Mouse (Mus musculus): Measurements from ENCODE around the gene Armh2. TPM values are rescaled to one million over a fixed set of nuclear protein-coding genes. Genes with fewer than 3 reads are reported as not detected.

The Armh2 gene
- 0.14 TPM in 1 of 2 replicates, not detected in the other for polyA plus RNA-seq (2016; fragmentation: Nextera tagmentation; extraction: Ambion mirVana)

DNA sequence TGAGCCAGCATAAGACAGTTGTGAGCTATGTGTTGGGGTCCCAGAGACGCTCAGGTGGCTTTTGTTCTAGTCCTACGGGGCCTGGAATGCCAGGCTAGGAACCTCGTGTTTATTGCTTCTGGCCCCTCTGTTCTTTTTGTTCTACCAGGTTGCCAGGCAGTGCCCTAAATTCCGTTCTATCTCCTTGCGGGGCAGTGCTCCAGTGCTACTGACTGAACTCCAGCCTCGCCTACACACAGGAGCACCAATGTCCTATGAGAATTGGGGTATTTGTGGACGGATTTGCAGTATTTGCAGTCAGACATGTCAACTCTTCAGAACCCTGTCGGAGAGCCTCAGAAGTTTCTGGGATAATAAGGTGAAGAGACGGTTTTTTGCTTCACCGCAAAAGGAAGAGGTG, at the start of gene Armh2:
Gene Armh2, plus strand, starts transcription at position 205 of the 400 bp plus-strand sequence.
- no peak within 1 kb of the TSS for H3K27ac ChIP-seq
- no peaks in the 10 kb centered on the region for H3K4me1 ChIP-seq
- no peak within 1 kb of the TSS for H3K4me3 ChIP-seq
- H3K27me3 ChIP-seq (replicated peaks), result no peaks in the 10 kb centered on the region
- ATAC-seq, result no peak
- 86% methylated on average over 10 of the region's 10 CpGs for WGBS (ENCODE audit: insufficient replicate concordance)
- no peak within 1 kb of the TSS for H3K9ac ChIP-seq
- peaks cover 63% of the 10 kb centered on the region for H3K36me3 ChIP-seq
- H3K4me2 ChIP-seq, result no peak within 1 kb of the TSS
- H3K9me3 ChIP-seq (replicated peaks), result no peaks in the 10 kb centered on the region

DNA sequence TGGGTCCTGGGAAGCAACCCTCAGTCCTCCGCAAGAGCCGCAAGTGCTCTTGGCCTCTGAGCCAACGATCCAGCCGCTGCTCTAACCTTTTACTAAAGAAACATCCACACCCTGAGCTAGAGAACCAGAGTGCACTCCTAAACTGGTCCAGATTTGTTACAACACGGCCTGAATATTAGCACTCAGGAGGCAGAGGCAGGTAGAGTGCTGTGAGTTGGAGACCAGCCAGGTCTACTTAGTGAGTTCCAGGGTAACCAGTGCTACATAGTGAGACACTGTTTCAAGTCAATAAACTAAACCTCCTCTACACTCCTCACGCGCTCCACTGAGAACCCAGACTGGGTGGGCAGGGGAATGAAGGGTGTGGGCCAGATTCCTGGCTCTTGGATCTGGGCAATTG, 47.7 kb upstream of the Armh2 start:
- Histone ChIP-seq H3K4me3 (no peak overlapping the region), H3K4me2 (no peak overlapping the region), H3K9ac (no peak overlapping the region), H3K4me1 (no peaks in the 10 kb centered on the region), H3K36me3 (peaks cover 3% of the 10 kb centered on the region; the same call in 1 of the 2 replicates), H3K27ac (no peak overlapping the region), H3K9me3 (replicated peaks) (no peaks in the 10 kb centered on the region), H3K27me3 (replicated peaks) (no peaks in the 10 kb centered on the region)
- no peak for ATAC-seq
- WGBS (ENCODE audit: insufficient replicate concordance), result 81% methylated on average over 7 of the region's 7 CpGs

DNA sequence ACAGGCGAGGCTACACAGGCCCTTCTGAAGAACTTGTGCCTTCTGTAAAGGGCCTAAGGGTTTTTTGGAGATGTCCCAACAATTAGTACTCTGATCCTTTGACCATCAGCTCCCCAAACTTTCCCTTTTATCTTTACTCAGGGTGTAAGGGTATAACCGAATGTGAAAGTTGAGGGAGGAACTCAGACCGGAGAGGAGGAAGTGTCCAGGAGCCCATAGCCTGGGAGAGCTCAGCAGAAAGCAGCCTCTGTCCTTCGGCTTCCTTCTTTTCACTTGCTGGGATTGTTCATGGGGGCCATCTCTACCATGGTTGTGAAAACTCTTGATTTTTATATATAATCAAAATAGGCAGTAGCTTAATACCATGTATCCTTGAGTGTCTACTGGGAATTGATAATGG, 42.3 kb upstream of the Armh2 start:
- H3K4me3 ChIP-seq, result no peak overlapping the region
- H3K9me3 ChIP-seq (replicated peaks), result no peaks in the 10 kb centered on the region
- 63% methylated on average over 4 of the region's 4 CpGs for WGBS (ENCODE audit: insufficient replicate concordance)
- H3K27ac ChIP-seq, result no peak overlapping the region
- no peaks in the 10 kb centered on the region for H3K4me1 ChIP-seq
- no peaks in the 10 kb centered on the region for H3K27me3 ChIP-seq (replicated peaks)
- ATAC-seq, result no peak
- peaks cover 3% of the 10 kb centered on the region; the same call in 1 of the 2 replicates for H3K36me3 ChIP-seq
- H3K4me2 ChIP-seq, result no peak overlapping the region
- H3K9ac ChIP-seq, result no peak overlapping the region

DNA sequence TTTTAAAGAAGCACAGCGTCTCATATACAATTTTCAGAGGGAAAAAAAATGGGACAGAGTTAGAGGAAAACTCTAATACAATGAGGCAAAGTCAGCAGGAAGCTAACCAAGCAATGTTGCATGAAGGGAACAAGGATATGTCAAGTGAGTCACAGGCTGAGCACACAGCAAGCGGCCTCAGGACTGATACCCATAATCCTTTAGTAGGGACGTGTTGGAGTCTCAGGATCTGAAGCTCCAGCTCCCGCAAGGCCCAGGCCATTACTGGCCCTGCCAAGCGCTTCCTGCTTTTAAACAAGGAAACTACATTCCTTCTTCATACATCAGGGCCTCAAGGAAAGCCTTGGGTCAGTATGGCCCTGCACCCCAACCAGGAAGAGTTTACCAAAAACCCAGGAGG, 38.9 kb upstream of the Armh2 start:
- no peaks in the 10 kb centered on the region for H3K4me1 ChIP-seq
- H3K9ac ChIP-seq, result no peak overlapping the region
- H3K4me3 ChIP-seq, result no peak overlapping the region
- H3K27me3 ChIP-seq (replicated peaks), result no peaks in the 10 kb centered on the region
- H3K4me2 ChIP-seq, result no peak overlapping the region
- H3K36me3 ChIP-seq, result no peaks in the 10 kb centered on the region
- WGBS (ENCODE audit: insufficient replicate concordance), result 69% methylated on average over 5 of the region's 5 CpGs
- H3K27ac ChIP-seq, result no peak overlapping the region
- ATAC-seq, result no peak
- H3K9me3 ChIP-seq (replicated peaks), result no peaks in the 10 kb centered on the region

DNA sequence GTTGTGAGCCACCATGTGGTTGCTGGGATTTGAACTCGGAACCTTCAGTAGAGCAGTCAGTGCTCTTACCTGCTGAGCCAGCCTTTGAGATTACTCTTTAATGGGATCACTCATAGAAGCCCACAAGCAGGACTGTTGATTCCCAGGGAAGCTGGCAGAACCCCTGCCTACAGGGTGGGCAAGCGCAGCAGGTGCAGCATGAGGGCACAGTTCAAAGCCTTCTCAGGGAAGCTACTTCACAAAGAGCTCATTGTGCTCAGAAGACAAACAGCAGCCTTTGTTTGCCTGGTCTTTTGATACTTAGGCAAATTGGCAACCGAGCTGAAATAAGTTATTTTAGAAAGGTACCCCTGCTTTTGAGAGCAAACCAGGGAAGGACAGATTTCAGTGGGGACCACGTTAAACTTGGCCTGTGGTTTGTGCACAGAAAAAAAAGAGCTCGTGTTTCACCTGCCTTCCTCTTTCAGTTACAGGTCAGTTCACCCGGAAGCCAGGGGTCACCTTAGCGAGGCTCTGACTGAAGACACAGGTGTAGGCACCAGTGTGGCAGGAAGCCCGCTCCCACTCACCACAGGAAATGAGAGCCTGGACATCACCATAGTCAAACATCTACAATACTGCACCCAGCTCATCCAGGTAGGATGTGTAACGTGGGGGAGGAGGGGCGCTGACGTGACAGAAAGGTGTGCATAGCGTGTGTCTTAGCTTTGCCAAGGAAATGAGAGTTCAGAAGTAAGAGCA, 31.2 kb upstream of the Armh2 start:
- no peaks in the 10 kb centered on the region for H3K27me3 ChIP-seq (replicated peaks)
- no peak overlapping the region for H3K4me3 ChIP-seq
- H3K36me3 ChIP-seq, result 0 out of 2 replicates have a peak, but pooled peaks cover 5% of the 10 kb centered on the region
- no peak overlapping the region for H3K27ac ChIP-seq
- 75% methylated on average over 12 of the region's 12 CpGs for WGBS (ENCODE audit: insufficient replicate concordance)
- no peaks in the 10 kb centered on the region for H3K9me3 ChIP-seq (replicated peaks)
- no peak overlapping the region for H3K9ac ChIP-seq
- H3K4me2 ChIP-seq, result no peak overlapping the region
- H3K4me1 ChIP-seq, result peaks cover 10% of the 10 kb centered on the region
- no peak for ATAC-seq

DNA sequence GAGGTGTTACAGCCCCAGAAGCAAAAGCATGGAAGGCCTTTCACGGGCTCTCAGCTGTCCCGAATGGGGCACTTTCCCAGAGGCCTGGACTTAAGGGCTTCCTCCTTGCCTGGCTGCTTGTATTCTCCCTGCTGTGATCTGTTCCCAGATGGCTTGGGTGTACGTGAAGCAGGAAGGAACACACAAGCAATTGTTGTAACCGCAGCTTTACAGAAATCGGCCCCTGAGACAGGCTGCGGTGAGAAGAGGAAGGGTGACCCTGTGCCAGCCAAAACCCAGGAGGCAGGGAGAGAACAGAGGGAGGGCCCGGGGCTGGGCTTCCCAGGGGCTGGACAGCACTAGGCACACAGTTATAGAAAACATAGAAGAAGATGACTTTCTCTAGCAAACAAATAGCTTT, 30.1 kb upstream of the Armh2 start:
- 54% methylated on average over 7 of the region's 7 CpGs for WGBS (ENCODE audit: insufficient replicate concordance)

DNA sequence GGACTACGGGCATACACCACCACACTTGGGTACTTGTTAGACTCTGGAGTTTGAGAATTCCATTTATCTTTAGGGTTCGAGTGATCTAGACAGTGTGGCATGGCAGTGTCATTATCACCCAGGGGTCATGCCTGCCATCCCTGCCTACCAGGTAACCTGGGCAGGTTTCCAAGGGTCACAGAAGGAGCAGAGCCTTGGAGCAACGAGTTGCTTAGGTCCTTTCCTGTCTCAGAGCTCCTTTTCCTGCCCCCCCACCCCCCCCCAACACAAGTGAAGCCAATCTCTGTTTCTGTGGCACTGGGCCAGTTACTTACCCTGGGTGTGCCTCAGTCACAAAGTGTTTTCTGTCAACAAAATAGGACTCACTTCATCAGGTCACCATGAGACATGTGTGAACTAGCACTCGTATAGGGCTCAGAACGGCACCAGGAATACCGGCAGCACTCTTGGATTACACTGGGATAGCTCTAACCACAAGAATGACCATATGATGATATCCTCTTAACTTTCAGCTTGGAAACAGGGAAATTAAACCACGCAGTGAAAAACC, 28.4 kb upstream of the Armh2 start:
- no peaks in the 10 kb centered on the region for H3K27me3 ChIP-seq (replicated peaks)
- 79% methylated on average over 7 of the region's 7 CpGs for WGBS (ENCODE audit: insufficient replicate concordance)
- H3K36me3 ChIP-seq, result peaks cover 20% of the 10 kb centered on the region
- H3K4me1 ChIP-seq, result peaks cover 10% of the 10 kb centered on the region
- no peak for ATAC-seq
- no peak overlapping the region for H3K4me2 ChIP-seq
- no peak overlapping the region for H3K4me3 ChIP-seq
- H3K9me3 ChIP-seq (replicated peaks), result no peaks in the 10 kb centered on the region
- no peak overlapping the region for H3K27ac ChIP-seq
- H3K9ac ChIP-seq, result no peak overlapping the region

More for the DNA sequence above, 30.1 kb upstream of the Armh2 start:
- Histone ChIP-seq H3K27ac (no peak overlapping the region), H3K36me3 (peaks cover 8% of the 10 kb centered on the region), H3K4me2 (no peak overlapping the region), H3K9ac (no peak overlapping the region), H3K9me3 (replicated peaks) (no peaks in the 10 kb centered on the region), H3K4me1 (peaks cover 10% of the 10 kb centered on the region), H3K27me3 (replicated peaks) (no peaks in the 10 kb centered on the region), H3K4me3 (no peak overlapping the region)
- no peak for ATAC-seq

DNA sequence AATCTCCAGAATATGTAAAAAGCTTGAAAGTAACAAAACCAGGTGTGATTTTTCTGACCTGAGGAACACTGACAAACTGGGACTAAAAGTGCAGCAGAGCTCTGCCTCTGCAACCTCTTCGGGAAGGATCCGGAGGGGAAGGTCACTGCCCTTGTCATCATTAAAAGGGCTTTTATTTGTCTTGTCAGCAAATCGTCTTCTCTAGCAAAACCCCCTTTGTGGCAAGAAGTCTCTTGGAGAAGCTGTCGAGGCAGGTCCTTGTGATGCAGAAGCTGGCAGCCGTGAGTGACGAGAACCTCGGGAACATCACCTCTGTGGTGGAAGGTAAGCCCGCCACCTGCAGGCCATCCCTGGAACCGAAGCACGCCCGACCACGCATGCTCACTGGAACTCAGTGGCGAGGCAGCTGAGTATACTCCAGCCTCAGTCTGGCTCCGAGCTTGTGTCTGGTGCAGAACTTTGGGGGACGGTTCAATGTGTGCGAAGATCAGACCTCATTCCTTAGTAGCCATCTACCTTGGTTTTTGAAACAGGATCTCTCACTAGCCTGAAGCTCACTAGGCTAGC, 27.5 kb upstream of the Armh2 start:
- 34% methylated on average over 16 of the region's 16 CpGs for WGBS (ENCODE audit: insufficient replicate concordance)
- H3K4me1 ChIP-seq, result peaks cover 10% of the 10 kb centered on the region
- no peak overlapping the region for H3K9ac ChIP-seq
- peak overlapping the region; percentile 31 for H3K4me2 ChIP-seq
- H3K27me3 ChIP-seq (replicated peaks), result no peaks in the 10 kb centered on the region
- no peak overlapping the region for H3K4me3 ChIP-seq
- no peaks in the 10 kb centered on the region for H3K9me3 ChIP-seq (replicated peaks)
- H3K36me3 ChIP-seq, result peaks cover 27% of the 10 kb centered on the region
- H3K27ac ChIP-seq, result no peak overlapping the region
- ATAC-seq, result 0 out of 2 replicates have a peak, but pooled peaks have one; percentile 65

DNA sequence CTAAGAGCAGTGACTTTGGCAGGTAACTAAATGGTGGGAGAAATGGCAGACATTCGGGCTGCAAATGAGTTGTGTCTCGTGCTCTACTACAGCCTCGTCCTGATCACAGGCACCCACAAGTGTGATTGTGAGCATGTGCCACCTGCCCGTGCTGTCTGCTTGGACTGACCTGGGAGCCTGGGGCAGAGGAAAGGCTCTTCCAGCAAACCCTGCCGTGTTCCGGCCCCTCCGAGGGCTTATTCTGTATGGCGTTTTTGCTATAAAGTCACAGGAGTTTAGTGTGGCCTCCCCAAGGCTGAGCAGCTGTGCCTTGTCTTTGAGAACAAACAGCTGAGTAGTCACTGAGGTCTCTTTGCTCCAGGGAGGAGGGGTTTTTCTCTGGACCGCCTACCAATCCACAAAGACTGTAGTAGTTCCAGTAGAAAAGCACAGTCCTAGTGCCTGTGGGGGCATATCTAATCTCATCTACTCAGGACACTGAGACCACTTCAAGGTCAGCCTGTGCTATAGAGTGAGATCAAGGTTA, 26.6 kb upstream of the Armh2 start:
- no peak overlapping the region for H3K4me3 ChIP-seq
- H3K4me2 ChIP-seq, result no peak overlapping the region
- H3K36me3 ChIP-seq, result peaks cover 34% of the 10 kb centered on the region
- H3K27ac ChIP-seq, result no peak overlapping the region
- no peak for ATAC-seq
- no peaks in the 10 kb centered on the region for H3K27me3 ChIP-seq (replicated peaks)
- H3K9me3 ChIP-seq (replicated peaks), result no peaks in the 10 kb centered on the region
- WGBS (ENCODE audit: insufficient replicate concordance), result 78% methylated on average over 9 of the region's 9 CpGs
- H3K4me1 ChIP-seq, result peaks cover 10% of the 10 kb centered on the region
- no peak overlapping the region for H3K9ac ChIP-seq

DNA sequence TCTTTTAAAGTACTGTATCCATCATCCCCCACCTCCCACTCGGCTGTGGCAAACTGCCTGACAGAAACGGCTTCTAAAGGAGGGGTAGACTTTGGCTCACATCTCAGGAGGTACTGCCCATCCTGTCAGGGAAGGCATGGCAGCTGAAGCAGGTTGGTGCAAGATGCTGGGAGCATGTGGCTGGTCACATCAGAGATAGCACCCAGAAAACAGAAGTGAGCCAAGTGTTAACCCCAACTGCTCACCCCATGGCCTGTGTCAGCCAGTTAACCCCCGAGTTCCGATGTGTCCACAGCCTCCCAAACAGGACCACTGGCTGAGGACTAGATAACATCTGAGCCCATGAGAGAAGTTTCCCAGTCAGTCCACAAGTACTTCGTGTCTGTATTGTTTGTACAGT, 25.4 kb upstream of the Armh2 start:
- no peak overlapping the region for H3K4me2 ChIP-seq
- H3K9me3 ChIP-seq (replicated peaks), result no peaks in the 10 kb centered on the region
- no peak overlapping the region for H3K4me3 ChIP-seq
- no peaks in the 10 kb centered on the region for H3K27me3 ChIP-seq (replicated peaks)
- H3K9ac ChIP-seq, result no peak overlapping the region
- H3K27ac ChIP-seq, result no peak overlapping the region
- 61% methylated on average over 5 of the region's 5 CpGs for WGBS (ENCODE audit: insufficient replicate concordance)
- ATAC-seq, result no peak
- peaks cover 10% of the 10 kb centered on the region for H3K4me1 ChIP-seq
- peaks cover 34% of the 10 kb centered on the region for H3K36me3 ChIP-seq

DNA sequence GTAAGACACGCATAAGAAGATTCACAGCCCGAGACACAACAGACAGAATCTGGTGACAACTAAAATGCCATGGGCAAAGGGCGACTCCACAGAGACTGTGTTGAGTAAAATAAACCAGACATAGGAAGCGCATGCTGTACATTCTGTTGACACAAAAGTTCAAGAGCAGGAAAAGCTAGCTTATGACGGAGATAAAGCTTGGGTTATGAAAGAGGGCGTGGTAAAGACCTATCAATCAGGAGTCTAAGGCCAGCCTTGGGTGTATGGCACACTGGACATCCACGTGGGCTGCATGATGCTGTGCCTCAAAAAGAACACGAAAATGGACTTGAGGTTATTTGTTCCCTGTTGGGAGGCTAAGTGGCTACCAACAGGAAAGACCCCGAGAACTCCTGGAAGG, 24.6 kb upstream of the Armh2 start:
- ATAC-seq, result no peak
- H3K4me2 ChIP-seq, result no peak overlapping the region
- H3K36me3 ChIP-seq, result peaks cover 32% of the 10 kb centered on the region
- no peaks in the 10 kb centered on the region for H3K27me3 ChIP-seq (replicated peaks)
- no peak overlapping the region for H3K4me3 ChIP-seq
- peaks cover 7% of the 10 kb centered on the region for H3K4me1 ChIP-seq
- 71% methylated on average over 9 of the region's 9 CpGs for WGBS (ENCODE audit: insufficient replicate concordance)
- no peak overlapping the region for H3K27ac ChIP-seq
- H3K9me3 ChIP-seq (replicated peaks), result no peaks in the 10 kb centered on the region
- H3K9ac ChIP-seq, result no peak overlapping the region

DNA sequence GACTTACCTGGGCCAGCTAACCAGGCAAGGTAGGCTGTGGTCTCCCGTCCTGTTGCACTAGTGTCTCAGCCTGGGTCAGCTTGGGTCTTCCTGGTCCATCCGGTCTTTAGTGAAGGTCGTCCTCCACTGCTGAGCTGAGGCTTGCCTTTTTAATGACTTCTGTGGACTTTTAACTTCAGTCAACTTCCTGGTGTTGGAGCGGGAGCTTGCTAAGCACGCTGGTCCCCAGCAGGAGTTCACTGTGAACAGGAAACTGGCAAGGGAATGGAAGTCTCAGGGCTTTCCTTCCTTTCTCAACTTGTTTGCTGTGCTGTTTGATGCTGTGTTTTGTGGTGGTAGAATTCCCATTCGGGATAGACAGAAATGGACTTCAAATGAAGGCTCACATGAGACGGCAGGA, 23.4 kb upstream of the Armh2 start:
- Histone ChIP-seq H3K9me3 (replicated peaks) (no peaks in the 10 kb centered on the region), H3K4me3 (no peak overlapping the region), H3K4me1 (peaks cover 5% of the 10 kb centered on the region; the same call in 1 of the 2 replicates), H3K27ac (no peak overlapping the region), H3K4me2 (no peak overlapping the region), H3K9ac (no peak overlapping the region), H3K27me3 (replicated peaks) (no peaks in the 10 kb centered on the region), H3K36me3 (peaks cover 31% of the 10 kb centered on the region)
- ATAC-seq, result no peak
- 58% methylated on average over 7 of the region's 7 CpGs for WGBS (ENCODE audit: insufficient replicate concordance)

All from liver, embryonic 12.5 days (tissue).